Mouse (Mus musculus) embryonic facial prominence, embryonic 10.5 days (tissue): ENCODE data around the gene Card11. TPM values are rescaled to one million over a fixed set of nuclear protein-coding genes. Genes with fewer than 3 reads are reported as not detected.

Experiments used
- DNase-seq: peaks from one replicate; pipeline ENCODE4 v3.0.0-alpha.2; 2017; ENCODE audit warnings: low spot score
- H3K27ac ChIP-seq: fragments of 300-500 bp; sonication (generic); replicated peaks from 2 replicates; pipeline ENCODE4 v1.5.1; 2016; ENCODE audit warnings: mild to moderate bottlenecking
- H3K27me3 ChIP-seq: fragments of 300-500 bp; sonication (generic); replicated peaks from 2 replicates; pipeline ENCODE4 v1.6.1; 2016; ENCODE audit warnings: low read depth, mild to moderate bottlenecking; ENCODE audit not compliant: poor library complexity, severe bottlenecking
- H3K36me3 ChIP-seq: fragments of 300-500 bp; sonication (generic); replicated peaks from 2 replicates; pipeline ENCODE4 v1.6.1; 2016; ENCODE audit warnings: mild to moderate bottlenecking, moderate library complexity
- H3K4me1 ChIP-seq: fragments of 300-500 bp; sonication (generic); 2 replicates; pipeline ENCODE4 v1.6.1; 2016
- H3K4me3 ChIP-seq: fragments of 300-500 bp; sonication (generic); 2 replicates; pipeline ENCODE4 v1.5.1; 2016; ENCODE audit warnings: mild to moderate bottlenecking, moderate library complexity
- H3K9me3 ChIP-seq: fragments of 300-500 bp; sonication (generic); 2 replicates; pipeline ENCODE4 v1.6.1; 2016; ENCODE audit warnings: mild to moderate bottlenecking
- WGBS: fragments of 180-500 bp; shearing (Covaris S2); methylation state at CpG from one replicate; pipeline ENCODE4 v1.1.7; 2016; 5-methylcytosine and 5-hydroxymethylcytosine counted together
- polyA plus RNA-seq: library from polyadenylated mRNA; unstranded; fragments of >200 nt; fragmentation: Nextera tagmentation; extraction: Ambion mirVana; gene quantifications from 2 replicates; pipeline ENCODE4 v1.2.1, GENCODE M21; 2016

The Card11 gene
- polyA plus RNA-seq, 1 experiment from 2014 or later = 0.09 TPM

DNA sequence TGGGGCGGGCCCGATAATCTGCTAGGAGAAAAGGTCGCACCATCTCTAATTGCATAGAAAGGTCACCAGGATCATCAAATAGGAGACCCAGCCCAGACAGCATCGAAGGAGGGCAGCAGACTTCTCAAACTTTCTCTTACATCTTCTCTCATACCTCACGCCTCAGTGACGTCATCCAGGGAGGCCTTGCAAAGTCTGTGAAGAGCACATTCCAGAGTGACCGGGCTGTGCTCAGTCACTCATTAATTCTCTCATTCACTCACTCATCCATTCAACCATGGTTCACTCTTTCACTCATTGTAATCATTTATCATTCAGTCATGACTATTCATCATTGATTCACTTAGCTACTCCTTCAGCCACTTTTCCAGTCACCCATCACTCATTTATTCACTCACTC lies 63.6 kb downstream of the Card11 start:
- Histone ChIP-seq H3K9me3 (no peaks in the 10 kb centered on the region), H3K36me3 (no peaks in the 10 kb centered on the region), H3K4me1 (peaks cover 3% of the 10 kb centered on the region; the same call in 1 of the 2 replicates), H3K27me3 (no peaks in the 10 kb centered on the region), H3K27ac (no peak overlapping the region), H3K4me3 (no peak overlapping the region)
- 78% methylated on average over 7 of the region's 7 CpGs for WGBS
- DNase-seq = no peak

DNA sequence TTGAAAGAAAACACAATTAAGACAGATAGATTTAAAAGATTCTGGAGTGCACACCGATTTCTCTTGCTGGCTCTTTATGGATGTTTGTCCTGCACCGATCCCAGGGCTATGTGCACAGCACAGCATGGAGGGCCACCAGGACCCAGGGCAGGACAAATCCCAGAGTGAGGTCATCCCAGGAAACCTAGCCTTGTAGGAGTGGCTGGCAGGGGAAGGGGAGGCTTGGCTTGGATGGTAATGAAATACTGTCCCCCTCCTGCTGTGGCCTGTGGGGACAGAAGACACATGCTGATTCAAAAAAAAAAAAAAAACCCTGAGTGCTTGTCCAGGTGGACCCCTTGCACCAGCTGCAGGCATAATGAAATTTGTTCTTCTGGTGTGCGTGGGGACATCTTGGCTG lies 64.5 kb downstream of the Card11 start:
- Histone ChIP-seq H3K4me3 (no peak overlapping the region), H3K27me3 (no peaks in the 10 kb centered on the region), H3K27ac (no peak overlapping the region), H3K9me3 (no peaks in the 10 kb centered on the region), H3K4me1 (peaks cover 2% of the 10 kb centered on the region; the same call in 1 of the 2 replicates), H3K36me3 (no peaks in the 10 kb centered on the region)
- no peak for DNase-seq
- WGBS = 89% methylated on average over 3 of the region's 3 CpGs

DNA sequence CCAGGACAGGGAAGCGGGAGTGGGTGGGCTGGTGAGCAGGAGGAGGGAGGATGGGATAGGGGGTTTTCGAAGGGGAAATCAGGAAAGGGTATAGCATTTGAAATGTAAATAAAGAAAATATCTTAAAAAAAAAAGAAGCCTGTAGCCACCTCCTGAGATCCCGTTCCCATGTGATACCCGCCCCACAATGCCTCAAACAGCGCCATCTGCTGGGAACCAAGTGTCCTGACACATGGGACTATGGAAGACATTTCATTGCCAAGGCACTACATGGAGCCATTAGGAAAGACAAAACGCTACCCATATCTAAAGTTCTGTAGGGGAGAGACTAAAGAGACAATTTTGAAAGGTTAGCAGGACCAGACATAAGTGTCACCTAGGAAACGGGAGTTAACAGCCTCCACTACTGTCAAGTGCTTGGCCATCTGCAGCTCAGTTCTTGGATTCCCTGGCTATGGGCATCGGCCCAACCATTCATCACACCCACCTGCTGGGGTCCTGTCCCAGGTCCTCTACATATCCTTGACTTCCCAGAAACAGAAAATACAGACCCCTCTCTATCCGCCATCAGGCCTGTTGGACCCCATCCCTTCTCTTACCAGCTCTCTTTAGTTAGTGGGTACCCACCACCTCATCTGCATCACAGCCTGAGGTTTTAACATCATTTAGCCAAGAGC lies 65.6 kb downstream of the Card11 start:
- Histone ChIP-seq H3K27me3 (no peaks in the 10 kb centered on the region), H3K9me3 (no peaks in the 10 kb centered on the region), H3K4me1 (no peaks in the 10 kb centered on the region), H3K27ac (no peak overlapping the region), H3K36me3 (no peaks in the 10 kb centered on the region), H3K4me3 (no peak overlapping the region)
- no peak for DNase-seq
- 84% methylated on average over 9 of the region's 9 CpGs for WGBS

DNA sequence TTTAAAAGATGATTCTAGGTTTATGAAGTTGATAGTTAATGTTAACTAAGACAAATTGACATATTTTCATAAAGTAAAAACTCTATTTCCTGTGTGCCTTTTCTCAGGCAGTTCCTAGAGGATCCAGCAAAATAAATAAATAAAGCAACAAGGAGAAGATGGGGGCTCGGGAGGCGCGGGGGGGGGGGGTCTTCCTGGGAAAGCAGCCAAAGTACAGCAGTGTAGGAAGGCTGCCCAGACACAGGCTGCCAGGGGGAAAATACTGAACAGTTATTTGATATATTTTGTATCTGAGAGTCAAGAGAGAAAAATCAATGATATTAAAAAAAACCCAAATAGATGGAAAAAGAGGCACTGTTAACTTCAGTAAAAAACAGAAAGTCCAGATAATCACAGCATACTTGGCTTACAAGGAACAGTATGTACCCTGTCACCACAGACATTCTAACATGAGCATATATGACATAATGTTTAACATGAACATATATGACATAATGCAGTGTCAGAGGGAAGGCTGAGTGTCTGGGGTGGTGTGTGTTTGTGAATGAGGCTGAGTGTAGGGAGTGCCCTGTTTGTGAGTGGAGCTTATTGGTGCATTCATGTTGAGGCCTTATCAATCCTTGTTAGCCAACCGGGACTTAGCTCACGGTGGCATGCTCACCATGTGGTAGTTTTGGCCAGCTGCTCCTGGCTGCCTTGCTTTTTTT lies 68.7 kb downstream of the Card11 start:
- Histone ChIP-seq H3K36me3 (no peaks in the 10 kb centered on the region), H3K4me3 (no peak overlapping the region), H3K9me3 (no peaks in the 10 kb centered on the region), H3K27ac (no peak overlapping the region), H3K4me1 (no peaks in the 10 kb centered on the region), H3K27me3 (no peaks in the 10 kb centered on the region)
- 72% methylated on average over 5 of the region's 5 CpGs for WGBS
- DNase-seq = no peak

DNA sequence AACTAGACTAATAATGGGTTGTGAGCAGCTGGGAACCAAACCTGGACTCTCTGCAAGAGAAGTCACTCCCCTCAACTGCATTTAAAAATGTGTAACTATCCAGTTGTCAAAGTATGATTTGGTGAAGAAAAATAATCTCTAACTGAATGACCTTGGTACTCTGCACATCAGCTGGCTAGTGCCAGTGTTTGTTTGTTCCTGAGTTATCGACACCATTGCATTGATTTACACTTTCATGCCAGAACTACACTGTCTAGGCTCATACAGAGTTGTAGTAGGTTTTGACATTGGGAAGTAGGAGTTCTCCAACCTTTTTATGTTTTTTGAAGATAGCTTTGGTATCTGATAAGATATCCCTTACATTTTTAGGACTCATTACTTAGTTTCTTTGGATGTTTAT lies 81.9 kb downstream of the Card11 start:
- Histone ChIP-seq H3K4me3 (no peak overlapping the region), H3K36me3 (no peaks in the 10 kb centered on the region), H3K27me3 (no peaks in the 10 kb centered on the region), H3K9me3 (peaks cover 11% of the 10 kb centered on the region), H3K27ac (no peak overlapping the region), H3K4me1 (no peaks in the 10 kb centered on the region)
- no peak for DNase-seq
- 88% methylated on average over 1 of the region's 1 CpGs for WGBS

DNA sequence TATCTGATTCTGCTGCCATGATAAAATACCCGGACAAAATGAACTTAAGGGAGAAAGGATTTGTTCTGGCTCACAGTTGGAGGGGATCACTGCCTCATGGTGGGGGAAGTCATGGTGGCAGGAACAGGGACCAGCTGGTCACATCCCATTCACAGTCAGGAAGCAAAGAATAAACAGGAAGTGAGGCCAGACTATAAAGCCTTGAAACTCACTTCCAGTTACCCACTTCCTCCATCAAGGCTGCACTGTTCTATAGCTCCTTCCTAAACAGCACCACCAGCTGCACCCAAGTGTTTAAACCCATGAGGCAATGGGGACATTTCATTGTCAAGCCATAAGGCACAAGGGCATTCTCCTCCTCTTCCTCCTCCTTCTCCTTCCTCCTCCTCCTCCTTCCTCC lies 82.6 kb downstream of the Card11 start:
- Histone ChIP-seq H3K27me3 (no peaks in the 10 kb centered on the region), H3K36me3 (no peaks in the 10 kb centered on the region), H3K27ac (no peak overlapping the region), H3K9me3 (peaks cover 11% of the 10 kb centered on the region), H3K4me3 (no peak overlapping the region), H3K4me1 (no peaks in the 10 kb centered on the region)
- DNase-seq = no peak
- WGBS = 90% methylated on average over 1 of the region's 1 CpGs

DNA sequence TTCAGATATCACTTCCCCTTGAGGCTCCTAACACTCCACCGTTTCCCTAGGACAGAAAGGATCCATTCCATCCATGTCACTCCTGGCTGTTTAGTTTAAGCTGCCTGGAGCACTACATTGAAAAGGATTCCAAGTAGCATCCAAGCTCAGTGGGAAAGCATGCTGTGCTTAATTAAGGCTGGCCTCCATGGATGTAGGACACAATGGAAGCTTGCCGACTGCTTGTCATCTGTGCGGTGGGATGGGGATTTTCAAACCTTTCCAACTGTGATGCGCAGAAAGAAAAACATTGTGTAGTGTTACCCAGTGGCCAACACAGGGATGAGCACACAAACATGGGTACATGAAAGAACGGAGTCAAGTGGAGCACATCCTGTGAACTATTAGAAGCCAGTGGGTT lies 89.5 kb downstream of the Card11 start:
- Histone ChIP-seq H3K27me3 (no peaks in the 10 kb centered on the region), H3K4me3 (no peak overlapping the region), H3K9me3 (0 out of 2 replicates have a peak, but pooled peaks cover 4% of the 10 kb centered on the region), H3K36me3 (no peaks in the 10 kb centered on the region), H3K27ac (no peak overlapping the region), H3K4me1 (no peaks in the 10 kb centered on the region)
- 79% methylated on average over 5 of the region's 5 CpGs for WGBS
- DNase-seq = no peak

DNA sequence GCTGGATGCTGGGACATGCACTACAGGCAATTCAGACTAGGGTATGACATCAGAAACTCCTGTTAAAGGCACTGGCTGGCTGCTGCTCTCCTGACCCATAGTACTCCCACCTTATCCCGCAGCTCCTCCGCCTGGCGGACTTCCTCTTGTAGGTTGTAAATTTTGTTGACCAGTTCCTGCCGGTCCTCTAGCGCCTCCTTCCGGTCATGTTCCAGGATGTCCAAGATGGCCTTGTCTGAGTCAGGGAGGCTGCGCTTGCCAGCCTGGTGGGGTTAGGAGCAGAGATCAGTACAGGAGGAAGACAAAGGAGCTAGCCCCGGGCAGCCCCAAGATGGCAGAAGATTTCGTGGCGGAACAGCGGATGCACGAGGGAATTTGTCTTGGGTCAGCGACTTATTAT lies 99.5 kb downstream of the Card11 start:
- no peaks in the 10 kb centered on the region for H3K9me3 ChIP-seq
- no peak overlapping the region for H3K27ac ChIP-seq
- 84% methylated on average over 13 of the region's 13 CpGs for WGBS
- no peaks in the 10 kb centered on the region for H3K4me1 ChIP-seq
- H3K4me3 ChIP-seq = no peak overlapping the region
- no peaks in the 10 kb centered on the region for H3K27me3 ChIP-seq
- H3K36me3 ChIP-seq = no peaks in the 10 kb centered on the region
- no peak for DNase-seq

DNA sequence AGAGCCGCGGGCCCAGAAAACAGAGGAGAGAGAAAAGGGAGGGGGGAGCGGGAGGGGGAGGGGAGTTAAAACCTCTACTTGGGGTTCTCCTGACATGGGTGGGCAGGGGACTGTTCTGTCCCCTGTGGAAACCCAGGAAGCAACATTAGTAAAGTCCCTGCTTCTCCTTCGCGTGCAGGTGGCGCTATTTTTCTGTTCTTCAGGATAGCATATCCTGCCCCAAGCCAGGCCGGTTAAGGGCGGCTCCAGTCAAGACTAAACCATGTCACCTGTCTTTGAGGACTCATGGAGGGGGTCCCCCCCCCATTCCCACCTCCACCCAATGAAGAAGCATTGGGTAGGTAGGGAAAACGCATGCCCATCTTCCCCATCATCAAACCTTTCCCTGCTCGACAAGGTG lies 109.3 kb downstream of the Card11 start:
- Histone ChIP-seq H3K4me3 (no peak overlapping the region), H3K27me3 (no peaks in the 10 kb centered on the region), H3K4me1 (0 out of 2 replicates have a peak, but pooled peaks cover 7% of the 10 kb centered on the region), H3K36me3 (no peaks in the 10 kb centered on the region), H3K27ac (no peak overlapping the region), H3K9me3 (no peaks in the 10 kb centered on the region)
- DNase-seq = no peak
- WGBS = 53% methylated on average over 10 of the region's 10 CpGs

DNA sequence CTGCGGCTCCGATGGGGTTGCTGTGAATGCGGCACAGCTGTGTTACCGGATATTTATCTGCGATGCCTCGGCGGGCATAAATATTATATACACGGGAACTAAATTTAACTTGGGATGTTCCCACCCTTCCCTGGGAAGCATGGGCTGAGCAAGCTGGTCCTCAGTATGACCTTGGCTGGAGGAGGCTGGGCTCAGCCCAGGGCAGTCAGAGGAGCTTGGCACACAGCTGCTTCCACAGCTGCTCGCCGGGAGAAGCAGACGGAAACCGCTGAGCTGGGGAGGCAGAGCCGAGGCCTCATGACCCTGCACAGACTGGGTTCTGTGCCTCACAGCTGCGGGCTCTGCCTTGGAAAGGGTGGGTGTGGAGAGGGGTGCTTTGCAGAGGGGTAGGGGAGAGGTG lies 110.3 kb downstream of the Card11 start:
- WGBS = 76% methylated on average over 14 of the region's 14 CpGs
- no peak overlapping the region for H3K4me3 ChIP-seq
- no peaks in the 10 kb centered on the region for H3K27me3 ChIP-seq
- H3K4me1 ChIP-seq = peaks cover 7% of the 10 kb centered on the region; the same call in 1 of the 2 replicates
- H3K9me3 ChIP-seq = no peaks in the 10 kb centered on the region
- DNase-seq = no peak
- no peaks in the 10 kb centered on the region for H3K36me3 ChIP-seq
- no peak overlapping the region for H3K27ac ChIP-seq

DNA sequence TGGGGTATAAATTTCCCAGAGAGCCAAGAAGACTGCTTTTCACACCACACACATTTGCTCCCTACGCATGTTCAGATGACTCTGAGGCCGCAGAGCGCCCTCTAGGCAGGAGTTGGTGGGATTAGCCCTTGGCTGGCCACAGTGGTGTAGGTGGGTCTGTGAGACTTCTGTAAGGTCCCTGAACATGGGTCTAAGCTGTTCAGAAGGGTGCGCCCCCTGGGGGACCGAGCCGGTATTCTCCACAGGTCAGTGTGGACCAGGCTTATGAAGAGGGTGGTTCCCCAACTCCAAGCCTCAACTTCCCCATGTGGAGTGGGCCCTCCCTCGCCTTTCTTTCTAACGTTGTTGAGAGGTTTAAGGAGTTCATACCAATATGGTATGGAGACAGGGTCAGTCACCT lies 110.8 kb downstream of the Card11 start:
- no peak overlapping the region for H3K4me3 ChIP-seq
- H3K27ac ChIP-seq = no peak overlapping the region
- no peaks in the 10 kb centered on the region for H3K9me3 ChIP-seq

DNA sequence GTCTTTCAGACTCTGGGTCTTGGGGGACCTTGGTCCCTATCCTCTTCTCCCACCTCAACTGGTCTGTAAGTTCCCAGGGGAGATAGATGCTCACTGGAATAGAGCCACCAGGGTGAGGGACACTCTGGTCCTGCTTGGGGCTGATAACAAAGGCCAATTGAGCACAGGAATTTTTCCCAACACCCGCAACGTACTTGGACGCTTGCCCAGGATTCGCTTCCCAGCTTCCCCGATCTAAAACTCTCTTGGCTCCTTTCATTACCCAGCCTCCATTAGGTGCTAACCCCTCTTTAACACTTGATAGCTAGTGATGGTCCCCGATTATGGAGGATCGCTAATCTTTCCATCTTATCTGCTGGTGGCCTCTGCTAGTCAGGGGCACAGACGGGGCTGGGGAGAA lies 112.5 kb downstream of the Card11 start:
- H3K4me3 ChIP-seq = no peak overlapping the region
- no peaks in the 10 kb centered on the region for H3K27me3 ChIP-seq
- no peak overlapping the region for H3K27ac ChIP-seq
- WGBS = 90% methylated on average over 8 of the region's 8 CpGs
- DNase-seq = no peak
- no peaks in the 10 kb centered on the region for H3K36me3 ChIP-seq
- H3K4me1 ChIP-seq = peaks cover 7% of the 10 kb centered on the region; the same call in 1 of the 2 replicates
- no peaks in the 10 kb centered on the region for H3K9me3 ChIP-seq

More for the DNA sequence above, 110.8 kb downstream of the Card11 start:
- WGBS = 38% methylated on average over 8 of the region's 8 CpGs
- DNase-seq = peak; percentile 50
- peaks cover 7% of the 10 kb centered on the region; the same call in 1 of the 2 replicates for H3K4me1 ChIP-seq
- no peaks in the 10 kb centered on the region for H3K27me3 ChIP-seq
- H3K36me3 ChIP-seq = no peaks in the 10 kb centered on the region

DNA sequence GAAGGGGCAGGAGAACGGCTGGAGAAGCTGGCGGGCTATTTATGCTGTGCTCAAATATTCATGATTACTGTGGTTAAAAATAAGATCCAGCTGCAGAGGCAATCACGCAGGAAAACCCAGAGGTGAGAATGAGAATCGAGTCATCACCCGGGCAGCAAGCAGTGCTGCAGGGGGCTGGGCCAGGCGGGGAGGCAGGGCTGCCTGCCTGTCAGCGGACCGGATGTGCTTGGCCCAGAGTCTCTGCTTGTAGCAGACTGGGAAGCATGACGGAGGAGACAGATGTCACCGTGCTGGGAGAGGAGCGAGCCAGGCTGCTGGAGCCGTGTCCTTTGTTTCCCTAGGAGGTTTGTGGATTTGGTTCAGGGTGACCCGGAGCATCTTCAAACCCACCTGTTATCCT lies 115.4 kb downstream of the Card11 start:
- no peak overlapping the region for H3K27ac ChIP-seq
- no peak overlapping the region for H3K4me3 ChIP-seq
- no peaks in the 10 kb centered on the region for H3K36me3 ChIP-seq
- DNase-seq = no peak
- H3K4me1 ChIP-seq = peaks cover under 1% of the 10 kb centered on the region; the same call in 1 of the 2 replicates
- 71% methylated on average over 13 of the region's 13 CpGs for WGBS
- H3K9me3 ChIP-seq = no peaks in the 10 kb centered on the region
- no peaks in the 10 kb centered on the region for H3K27me3 ChIP-seq
